Mouse (Mus musculus) cerebral cortex, adult 2 months (tissue): ENCODE results near the gene Paqr3.

ENCODE experiments used
- WGBS: fragments of 180-500 bp; shearing (Covaris S2); methylation state at CpG from one replicate; pipeline ENCODE4 v1.1.7; 2018; 5-methylcytosine and 5-hydroxymethylcytosine counted together

Gene Paqr3

DNA sequence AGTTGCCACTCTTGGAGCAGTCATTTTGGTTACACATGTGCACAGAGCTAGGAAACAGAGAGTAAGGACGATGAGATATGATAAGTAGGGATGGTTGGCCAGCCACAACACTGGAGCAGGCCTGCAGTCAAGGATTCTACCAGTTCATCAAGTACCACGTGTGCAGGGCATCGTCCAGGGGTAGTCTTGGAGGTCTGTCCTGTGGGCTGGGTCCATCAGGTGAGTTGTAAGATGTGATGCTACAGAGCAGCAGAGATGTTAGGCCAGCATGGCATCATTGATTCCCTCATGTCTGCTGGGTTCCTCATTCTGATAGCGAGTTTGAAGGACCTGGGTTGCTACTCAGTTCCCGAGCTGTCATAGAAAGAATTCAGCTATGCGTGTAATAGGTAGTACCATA is 26.3 kb downstream of the Paqr3 start:
- 96% methylated on average over 6 of the region's 6 CpGs for WGBS

GRCm38 (mm10) chr5:97084541-97084940 is 26.9 kb downstream of the Paqr3 start:
- WGBS: 87% methylated on average over 4 of the region's 4 CpGs

GRCm38 (mm10) chr5:97083701-97084100 is 27.7 kb downstream of the Paqr3 start:
- WGBS: 91% methylated on average over 6 of the region's 6 CpGs

GRCm38 (mm10) chr5:97081481-97081880 is 29.9 kb downstream of the Paqr3 start:
- 37% methylated on average over 3 of the region's 3 CpGs for WGBS

GRCm38 (mm10) chr5:97078641-97079040 is 32.8 kb downstream of the Paqr3 start:
- 81% methylated on average over 5 of the region's 5 CpGs for WGBS

- 80% methylated on average over 7 of the region's 7 CpGs for WGBS
Measured at GRCm38 (mm10) chr5:97077676-97078075, 33.7 kb downstream of the Paqr3 start.

DNA sequence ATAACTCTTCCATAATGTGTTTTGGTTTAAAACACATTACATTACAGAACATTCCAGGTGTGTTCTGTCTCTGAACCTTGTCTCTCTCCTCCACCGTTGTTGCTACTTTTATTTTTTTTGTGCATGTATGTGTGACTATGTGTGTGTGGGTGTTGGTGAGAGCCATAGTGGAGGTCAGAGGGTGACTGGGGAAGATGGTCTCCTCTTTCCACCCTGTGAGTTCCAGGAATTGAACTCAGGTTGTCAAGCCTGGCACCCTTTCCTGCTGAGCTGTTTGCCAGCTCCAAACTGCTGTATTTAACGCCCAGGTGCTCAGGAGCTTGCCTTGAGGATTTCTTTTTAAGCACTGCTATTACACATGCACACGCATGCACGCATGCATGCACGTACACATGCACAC is 35.2 kb downstream of the Paqr3 start:
- 96% methylated on average over 5 of the region's 5 CpGs for WGBS

GRCm38 (mm10) chr5:97075476-97076151 is 35.8 kb downstream of the Paqr3 start:
- WGBS: 94% methylated on average over 11 of the region's 11 CpGs

DNA sequence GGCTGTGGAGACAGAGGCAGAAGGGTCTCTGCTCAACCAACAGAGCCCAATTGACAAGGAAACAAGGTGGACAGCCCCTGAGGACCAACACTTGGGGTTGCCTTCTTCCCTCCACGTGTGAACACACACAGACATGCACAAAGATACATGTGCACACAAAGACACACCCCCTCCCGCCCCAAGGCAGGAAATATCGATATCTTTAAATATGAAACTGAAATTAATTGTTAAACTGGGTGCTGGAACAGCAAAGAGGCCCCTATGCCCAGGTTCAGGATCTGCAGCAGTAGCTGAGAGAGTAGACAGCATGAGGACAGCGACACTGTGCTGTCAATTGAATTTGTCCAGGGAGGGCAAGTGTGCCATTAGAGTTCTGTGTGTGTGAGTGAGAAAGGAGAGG is 45.6 kb downstream of the Paqr3 start:
- WGBS: 90% methylated on average over 4 of the region's 4 CpGs

DNA sequence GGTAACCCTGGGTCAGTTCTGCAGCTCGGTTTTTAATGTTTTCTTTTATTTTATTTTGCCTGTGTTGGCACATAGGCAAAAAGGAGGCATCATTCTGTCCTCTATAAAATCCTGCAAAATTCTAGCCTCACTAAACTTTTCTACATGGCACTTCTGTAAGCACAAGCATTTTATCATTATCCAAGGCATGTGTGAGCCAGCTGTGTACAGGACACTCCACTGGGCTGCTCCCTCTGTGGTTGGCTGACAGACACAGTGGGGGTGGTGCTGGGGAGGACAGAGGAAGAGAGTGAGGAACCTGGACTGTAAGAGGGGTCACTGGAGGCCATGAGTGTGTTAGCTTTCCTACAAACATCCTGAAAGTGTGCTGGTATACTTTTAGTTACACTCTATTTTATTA is 49.4 kb downstream of the Paqr3 start:
- 71% methylated on average over 1 of the region's 1 CpGs for WGBS

- WGBS: 77% methylated on average over 3 of the region's 3 CpGs
Measured at GRCm38 (mm10) chr5:97060864-97061263, 50.5 kb downstream of the Paqr3 start.

- WGBS: 87% methylated on average over 12 of the region's 12 CpGs
Measured at GRCm38 (mm10) chr5:97056791-97057450, 54.5 kb downstream of the Paqr3 start.

- 81% methylated on average over 3 of the region's 3 CpGs for WGBS
Measured at GRCm38 (mm10) chr5:97056359-97056758, 55.0 kb downstream of the Paqr3 start.

- WGBS: 0% methylated on average over 1 of the region's 1 CpGs
Measured at GRCm38 (mm10) chr5:97055511-97056068, 55.8 kb downstream of the Paqr3 start.

GRCm38 (mm10) chr5:97054801-97055200 is 56.6 kb downstream of the Paqr3 start:
- 83% methylated on average over 10 of the region's 10 CpGs for WGBS

- 84% methylated on average over 5 of the region's 5 CpGs for WGBS
Measured at GRCm38 (mm10) chr5:97054166-97054565, 57.2 kb downstream of the Paqr3 start.

DNA sequence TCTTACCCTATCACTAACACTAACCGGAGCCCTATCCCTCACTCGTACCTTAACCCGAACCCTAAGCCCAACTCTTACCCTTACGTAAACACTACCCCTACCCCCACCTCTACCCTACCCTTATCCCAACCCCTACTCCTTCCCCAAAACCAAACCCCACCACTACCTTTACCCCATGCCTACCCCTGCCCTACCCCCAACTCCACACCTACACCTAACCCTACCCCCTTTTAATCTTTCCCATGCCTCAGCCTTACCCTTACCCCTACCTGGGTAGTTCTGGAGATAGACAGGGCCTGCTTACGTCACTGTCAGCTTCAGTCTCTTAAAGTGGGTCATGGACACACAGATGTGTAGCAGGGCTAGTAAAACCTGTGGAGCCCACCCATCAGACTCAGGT is 62.5 kb downstream of the Paqr3 start:
- 98% methylated on average over 5 of the region's 5 CpGs for WGBS

- 92% methylated on average over 10 of the region's 10 CpGs for WGBS
Measured at GRCm38 (mm10) chr5:97046680-97047079, 64.7 kb downstream of the Paqr3 start.

- 95% methylated on average over 7 of the region's 7 CpGs for WGBS
Measured at GRCm38 (mm10) chr5:97045260-97045659, 66.1 kb downstream of the Paqr3 start.
